Mouse (Mus musculus): ENCODE data around the gene Edc3.

DNA sequence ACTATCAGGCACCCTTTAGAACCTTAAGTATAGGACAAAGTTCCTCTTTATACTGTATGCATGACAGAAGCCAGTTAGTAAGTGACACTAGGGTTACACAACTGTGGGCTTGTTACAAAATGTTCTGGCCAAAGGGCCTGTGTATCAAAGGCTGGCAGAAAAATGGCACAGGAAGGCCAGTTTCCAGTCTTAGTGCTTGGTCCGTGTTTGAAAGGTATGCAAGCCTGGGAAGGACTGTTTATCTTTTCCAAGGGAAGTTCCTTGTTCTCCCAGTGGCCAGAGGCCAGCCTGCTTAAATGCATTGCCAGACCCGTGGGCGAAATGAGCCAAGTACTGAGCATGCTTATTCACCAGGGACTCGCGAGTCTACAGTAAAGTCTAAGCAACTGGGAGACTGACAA lies 15.0 kb downstream of the Edc3 start:
- TF ChIP-seq CTCF (IDR thresholded peaks at IDR 0.05; ENCODE audit: control insufficient read depth, insufficient read depth, insufficient read length) (no peak), MAX (IDR thresholded peaks at IDR 0.05) (no peak), USF1 (IDR thresholded peaks at IDR 0.05; ENCODE audit: low read depth) (no peak), MYOD1 (IDR thresholded peaks at IDR 0.05; ENCODE audit: control insufficient read depth, insufficient read length, low read depth) (no peak), MYOG (IDR thresholded peaks at IDR 0.05; ENCODE audit: control insufficient read depth, extremely low read depth, insufficient read length) (no peak)

Measured in C2C12 (cell line).